Mouse (Mus musculus) adrenal gland (tissue): ENCODE data around the gene Snx5.

ENCODE experiments used
- intact Hi-C: fragments of 180-260 bp; cut with DNase I; formaldehyde crosslinking; loops from one replicate; pipeline ENCODE4 v1.15.1; 2025

Snx5 gene

GRCm38 (mm10) chr2:144268446-144269305 is 2.0 kb downstream of the Snx5 start:
- intact Hi-C loops, result no loop called here

GRCm38 (mm10) chr2:144267731-144268015 is 3.0 kb downstream of the Snx5 start:
- intact Hi-C loops, result no loop called here

GRCm38 (mm10) chr2:144267004-144267730 is 3.5 kb downstream of the Snx5 start:
- intact Hi-C loops, result no loop called here

- intact Hi-C loops, result no loop called here
Observed at GRCm38 (mm10) chr2:144265916-144266683, 4.6 kb downstream of the Snx5 start.

GRCm38 (mm10) chr2:144265120-144265488 is 5.6 kb downstream of the Snx5 start:
- intact Hi-C loops, result no loop called here

GRCm38 (mm10) chr2:144264398-144265119 is 6.1 kb downstream of the Snx5 start:
- intact Hi-C loops, result no loop called here

GRCm38 (mm10) chr2:144262837-144263236 is 7.9 kb downstream of the Snx5 start:
- intact Hi-C loops, result no loop called here

GRCm38 (mm10) chr2:144250111-144250510 is 20.6 kb downstream of the Snx5 start:
- intact Hi-C loops, result no loop called here

- intact Hi-C loops, result no loop called here
Observed at GRCm38 (mm10) chr2:144248613-144249376, 21.9 kb downstream of the Snx5 start.

GRCm38 (mm10) chr2:144247337-144247978 is 23.2 kb downstream of the Snx5 start:
- intact Hi-C loops, result no loop called here

GRCm38 (mm10) chr2:144246270-144246669 is 24.4 kb downstream of the Snx5 start:
- intact Hi-C loops, result no loop called here

- intact Hi-C loops, result no loop called here
Observed at GRCm38 (mm10) chr2:144245464-144245863, 25.2 kb downstream of the Snx5 start.

GRCm38 (mm10) chr2:144240095-144240899 is 30.4 kb downstream of the Snx5 start:
- intact Hi-C loops, result no loop called here

- intact Hi-C loops, result no loop called here
Observed at GRCm38 (mm10) chr2:144239318-144239717, 31.4 kb downstream of the Snx5 start.

- intact Hi-C loops, result no loop called here
Observed at GRCm38 (mm10) chr2:144238341-144238740, 32.4 kb downstream of the Snx5 start.

GRCm38 (mm10) chr2:144236791-144237584 is 33.7 kb downstream of the Snx5 start:
- intact Hi-C loops, result no loop called here

- intact Hi-C loops, result no loop called here
Observed at GRCm38 (mm10) chr2:144235776-144236175, 34.9 kb downstream of the Snx5 start.

GRCm38 (mm10) chr2:144233534-144233933 is 37.2 kb downstream of the Snx5 start:
- intact Hi-C loops, result no loop called here
